Mouse (Mus musculus) myocyte (in vitro differentiated cells): ENCODE data around the gene Rnf151. TPM values are rescaled to one million over a fixed set of nuclear protein-coding genes. Genes with fewer than 3 reads are reported as not detected.
A peak's percentile ranks its signal among the peaks of the same experiment; 100 is the strongest.

Experiments used
- H3K27me3 ChIP-seq: one replicate; pipeline ENCODE4 v1.6.1; 2011; ENCODE audit not compliant: control insufficient read depth, insufficient read depth, insufficient read length
- H3K36me3 ChIP-seq: one replicate; pipeline ENCODE4 v1.6.1; 2011; ENCODE audit not compliant: control insufficient read depth, insufficient read depth
- H3K4me2 ChIP-seq: one replicate; pipeline ENCODE4 v1.6.1; 2011; ENCODE audit warnings: low read depth, control low read depth
- H3K4me3 ChIP-seq: one replicate; pipeline ENCODE4 v1.5.1; 2011; ENCODE audit warnings: mild to moderate bottlenecking, control low read depth, moderate library complexity
- H3K79me2 ChIP-seq: one replicate; pipeline ENCODE4 v1.6.1; 2011; ENCODE audit not compliant: control insufficient read depth, insufficient read depth
- H3ac ChIP-seq: one replicate; pipeline ENCODE4 v1.6.1; 2011; ENCODE audit not compliant: control insufficient read depth, insufficient read length
- CEBPB ChIP-seq: IDR thresholded peaks from 2 replicates; pipeline ENCODE4 v1.6.1; 2011; ENCODE audit warnings: mild to moderate bottlenecking, moderate library complexity; ENCODE audit not compliant: poor library complexity, insufficient read depth, severe bottlenecking
- E2F4 ChIP-seq: IDR thresholded peaks from one replicate; pipeline ENCODE4 v1.6.1; 2011; ENCODE audit warnings: mild to moderate bottlenecking, control low read depth, moderate library complexity; ENCODE audit not compliant: insufficient read depth
- MAX ChIP-seq: IDR thresholded peaks from one replicate; pipeline ENCODE4 v1.6.1; 2011; ENCODE audit warnings: low read depth, mild to moderate bottlenecking, control low read depth
- MYOD1 ChIP-seq, 3 experiments: IDR thresholded peaks; one replicate each; pipeline ENCODE4 v1.6.1; 2011; ENCODE audit warnings: control low read depth in 2 of 3, low read depth in 2 of 3, mild to moderate bottlenecking in 2 of 3, moderate library complexity in 1 of 3; ENCODE audit not compliant: insufficient read length in 2 of 3, control insufficient read depth in 1 of 3
- MYOG ChIP-seq, 3 experiments: IDR thresholded peaks; one replicate each; pipeline ENCODE4 v1.6.1; 2011; ENCODE audit warnings: control low read depth in 2 of 3, low read depth in 2 of 3, mild to moderate bottlenecking in 2 of 3; ENCODE audit not compliant: insufficient read length in 2 of 3, control insufficient read depth in 1 of 3, insufficient read depth in 1 of 3
- POLR2A ChIP-seq: IDR thresholded peaks from one replicate; pipeline ENCODE4 v1.6.1; 2011; ENCODE audit warnings: low read depth, mild to moderate bottlenecking, control low read depth, moderate library complexity; ENCODE audit not compliant: insufficient read length
- POLR2AphosphoS2 ChIP-seq: IDR thresholded peaks from one replicate; pipeline ENCODE4 v1.6.1; 2011; ENCODE audit warnings: low read depth, control low read depth; ENCODE audit not compliant: insufficient read length
- REST ChIP-seq: IDR thresholded peaks from one replicate; pipeline ENCODE4 v1.6.1; 2011; ENCODE audit warnings: mild to moderate bottlenecking, control low read depth, moderate library complexity; ENCODE audit not compliant: insufficient read depth, insufficient read length
- SRF ChIP-seq: IDR thresholded peaks from one replicate; pipeline ENCODE4 v1.6.1; 2011; ENCODE audit warnings: low read depth; ENCODE audit not compliant: control insufficient read depth, insufficient read length
- TCF12 ChIP-seq: IDR thresholded peaks from one replicate; pipeline ENCODE4 v1.6.1; 2011; ENCODE audit warnings: mild to moderate bottlenecking, control low read depth; ENCODE audit not compliant: poor library complexity, insufficient read depth, severe bottlenecking
- TCF3 ChIP-seq: IDR thresholded peaks from one replicate; pipeline ENCODE4 v1.6.1; 2011; ENCODE audit warnings: low read depth, control low read depth; ENCODE audit not compliant: insufficient read length
- USF1 ChIP-seq: IDR thresholded peaks from one replicate; pipeline ENCODE4 v1.6.1; 2011; ENCODE audit warnings: low read depth, mild to moderate bottlenecking, control low read depth, moderate library complexity
- polyA plus RNA-seq: library from polyadenylated mRNA; unstranded; fragments of >200 nt; fragmentation: generic; extraction: Trizol; gene quantifications from one replicate; pipeline ENCODE4 v1.2.1, GENCODE M21; 2012; ENCODE audit warnings: missing spikeins

Rnf151 gene
- polyA plus RNA-seq, 1 experiment = 0.36 TPM

GRCm38 (mm10) chr17:24676877-24677276, 41.0 kb downstream of the Rnf151 start:
- Histone ChIP-seq H3K27me3 (no peaks in the 10 kb centered on the region), H3K79me2 (peaks cover 42% of the 10 kb centered on the region), H3K36me3 (peaks cover 6% of the 10 kb centered on the region), H3ac (no peak overlapping the region), H3K4me2 (no peak overlapping the region), H3K4me3 (no peak overlapping the region)
- TF ChIP-seq MYOG (IDR thresholded peaks at IDR 0.05; ENCODE audit: control insufficient read depth in 1 of 3, insufficient read depth in 1 of 3, insufficient read length in 2 of 3, low read depth in 2 of 3) = peak in 2 of 3 experiments; percentile 87 to 95
- peak; percentile 30 for TF ChIP-seq TCF3
- peak in 2 of 3 experiments; percentile 71 to 93 for TF ChIP-seq MYOD1 (IDR thresholded peaks at IDR 0.05; ENCODE audit: control insufficient read depth in 1 of 3, insufficient read length in 2 of 3, low read depth in 2 of 3)
- no peak for TF ChIP-seq POLR2A

GRCm38 (mm10) chr17:24676187-24676586, 41.7 kb downstream of the Rnf151 start:
- no peaks in the 10 kb centered on the region for H3K36me3 ChIP-seq
- TF ChIP-seq TCF3 (no peak), USF1 (no peak), E2F4 (no peak), TCF12 (no peak), MAX (no peak), REST (no peak)
- H3K4me3 ChIP-seq = no peak overlapping the region
- H3K27me3 ChIP-seq = no peaks in the 10 kb centered on the region
- no peak overlapping the region for H3ac ChIP-seq
- no peak overlapping the region for H3K4me2 ChIP-seq
- H3K79me2 ChIP-seq = peaks cover 49% of the 10 kb centered on the region

DNA sequence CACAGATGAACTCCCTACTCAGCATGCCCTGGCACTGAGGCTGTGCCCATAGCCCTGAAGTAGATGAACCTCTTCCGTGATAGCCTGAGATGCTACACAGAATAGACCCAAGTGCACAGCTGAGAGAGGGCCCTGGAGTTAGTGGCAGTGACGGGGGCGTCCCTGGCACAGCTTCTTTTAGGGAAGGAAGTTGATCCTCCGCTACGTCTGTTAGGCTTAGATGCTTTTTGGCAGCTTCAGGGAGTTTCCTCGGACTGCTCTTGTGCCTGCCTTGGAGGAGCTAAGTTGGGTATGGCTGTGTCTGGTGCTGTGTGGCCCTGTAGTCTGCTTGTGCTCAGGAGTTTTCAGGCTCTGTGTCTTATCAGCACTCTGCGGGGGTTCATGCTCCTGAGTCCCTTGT, 43.6 kb downstream of the Rnf151 start:
- no peak for TF ChIP-seq POLR2AphosphoS2
- TF ChIP-seq E2F4 = no peak
- TF ChIP-seq MYOD1 (IDR thresholded peaks at IDR 0.05; ENCODE audit: control insufficient read depth in 1 of 3, insufficient read length in 2 of 3, low read depth in 2 of 3) = no peak
- TF ChIP-seq REST = no peak
- no peak for TF ChIP-seq MYOG (IDR thresholded peaks at IDR 0.05; ENCODE audit: control insufficient read depth in 1 of 3, insufficient read depth in 1 of 3, insufficient read length in 2 of 3, low read depth in 2 of 3)
- TF ChIP-seq POLR2A = no peak

GRCm38 (mm10) chr17:24672141-24672540, 45.7 kb downstream of the Rnf151 start:
- TF ChIP-seq REST = no peak
- peak; percentile 21 for TF ChIP-seq POLR2A
- peak; percentile 91 for TF ChIP-seq CEBPB
- peaks cover 65% of the 10 kb centered on the region for H3K79me2 ChIP-seq
- no peaks in the 10 kb centered on the region for H3K36me3 ChIP-seq
- no peak overlapping the region for H3ac ChIP-seq
- H3K4me3 ChIP-seq = peak overlapping the region; percentile 78
- no peaks in the 10 kb centered on the region for H3K27me3 ChIP-seq
- peak overlapping the region; percentile 96 for H3K4me2 ChIP-seq

More for the DNA sequence above, 43.6 kb downstream of the Rnf151 start:
- H3K79me2 ChIP-seq = peaks cover 65% of the 10 kb centered on the region
- H3K4me2 ChIP-seq = no peak overlapping the region
- no peaks in the 10 kb centered on the region for H3K27me3 ChIP-seq
- no peak overlapping the region for H3K4me3 ChIP-seq
- no peaks in the 10 kb centered on the region for H3K36me3 ChIP-seq
- no peak overlapping the region for H3ac ChIP-seq

DNA sequence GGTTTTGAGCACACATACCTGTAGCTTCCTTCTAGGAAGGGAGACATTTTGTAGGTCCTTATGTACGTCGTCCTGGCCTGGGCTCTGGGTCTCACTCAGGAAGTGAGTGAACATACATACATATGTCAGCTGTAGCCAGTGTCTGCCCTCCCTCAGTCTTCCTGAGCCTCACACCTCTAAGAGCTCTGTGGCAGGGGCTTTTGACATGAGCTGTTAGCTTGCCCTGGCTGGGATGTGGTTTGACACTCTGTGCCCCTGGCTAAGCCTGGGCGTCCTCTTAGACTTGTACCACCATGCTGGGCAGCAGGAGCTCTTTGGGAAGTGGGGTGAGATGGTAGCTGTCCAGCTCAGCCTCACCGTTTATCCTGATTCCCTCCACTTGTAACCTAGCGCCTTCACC, 46.5 kb downstream of the Rnf151 start:
- Histone ChIP-seq H3K36me3 (no peaks in the 10 kb centered on the region), H3ac (no peak overlapping the region), H3K4me3 (peak overlapping the region; percentile 78), H3K79me2 (peaks cover 63% of the 10 kb centered on the region), H3K4me2 (peak overlapping the region; percentile 96), H3K27me3 (no peaks in the 10 kb centered on the region)
- TF ChIP-seq TCF12 = no peak
- TF ChIP-seq MYOG (IDR thresholded peaks at IDR 0.05; ENCODE audit: control insufficient read depth in 1 of 3, insufficient read depth in 1 of 3, insufficient read length in 2 of 3, low read depth in 2 of 3) = no peak
- no peak for TF ChIP-seq POLR2AphosphoS2
- TF ChIP-seq E2F4 = no peak
- TF ChIP-seq SRF = no peak
- no peak for TF ChIP-seq REST
- no peak for TF ChIP-seq POLR2A
- no peak for TF ChIP-seq CEBPB
- no peak for TF ChIP-seq MYOD1 (IDR thresholded peaks at IDR 0.05; ENCODE audit: control insufficient read depth in 1 of 3, insufficient read length in 2 of 3, low read depth in 2 of 3)
- TF ChIP-seq TCF3 = no peak
- no peak for TF ChIP-seq USF1
- no peak for TF ChIP-seq MAX
